Mouse (Mus musculus): Measurements from ENCODE around the gene Lrrc42.

DNA sequence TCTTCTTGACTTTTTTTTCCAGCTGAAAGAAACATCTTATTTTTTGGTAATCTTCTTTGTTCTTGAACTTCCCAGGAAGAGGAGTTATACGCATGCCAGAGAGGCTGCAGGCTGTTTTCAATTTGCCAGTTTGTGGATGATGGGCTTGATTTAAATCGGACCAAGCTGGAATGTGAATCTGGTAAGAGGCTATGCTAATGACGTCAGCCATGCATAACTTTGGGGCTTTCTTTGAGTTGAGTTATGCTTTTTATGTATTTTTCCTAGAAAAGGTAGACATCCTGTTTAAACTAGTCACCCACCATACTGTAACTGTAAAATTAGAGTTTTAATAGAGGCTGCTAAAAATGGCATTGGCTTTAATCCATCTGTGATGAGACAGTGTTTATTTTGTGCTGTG is 67.6 kb downstream of the Lrrc42 start:
- TF ChIP-seq CTCF (IDR thresholded peaks at IDR 0.05; ENCODE audit: extremely low read depth, insufficient read length, insufficient replicate concordance, low read depth, low read length) (no peak), POLR2A (IDR thresholded peaks at IDR 0.05; ENCODE audit: low read depth, low read length) (no peak)
